Mouse (Mus musculus) testis, adult 2 months (tissue): ENCODE results near the gene Lnx1.

Source experiments
- CTCF ChIP-seq: fragments of 200-500 bp; IDR thresholded peaks from 2 replicates; pipeline ENCODE4 v1.5.1; 2012; ENCODE audit warnings: low read depth, mild to moderate bottlenecking, inconsistent platforms, low read length, moderate library complexity; ENCODE audit not compliant: control insufficient read depth, insufficient read depth, insufficient replicate concordance
- POLR2A ChIP-seq: fragments of 200-500 bp; IDR thresholded peaks from 2 replicates; pipeline ENCODE4 v1.6.1; 2012; ENCODE audit warnings: low read depth, mild to moderate bottlenecking, inconsistent platforms, low read length, moderate library complexity; ENCODE audit not compliant: control insufficient read depth

GRCm38 (mm10) chr5:74639516-74639915, 63.2 kb downstream of the Lnx1 start:
- TF ChIP-seq POLR2A (no peak), CTCF (no peak)
